Mouse (Mus musculus) adrenal gland, postnatal 10 days (tissue): ENCODE results near the gene Tapbpl. TPM values are rescaled to one million over a fixed set of nuclear protein-coding genes. Genes with fewer than 3 reads are reported as not detected.
A peak's percentile ranks its signal among the peaks of the same experiment; 100 is the strongest.

Experiments used
- DNase-seq: peaks from one replicate; pipeline ENCODE4 v3.0.0; 2021; ENCODE audit warnings: mixed read lengths
- microRNA-seq: library from miRNA; unstranded; fragments of <30 nt; microRNA quantifications from one replicate; pipeline ENCODE4 v1.2.0, GENCODE M21; 2021
- total RNA-seq, 2 experiments: library from RNA; stranded (reverse); gene quantifications; 2 replicates each; pipeline ENCODE4 v1.2.3; 2021

Tapbpl gene
- total RNA-seq, 2 experiments from 2014 or later = 13.0 to 13.4 TPM

GRCm38 (mm10) chr6:125197166-125197565, 34.5 kb downstream of the Tapbpl start:
- no peak for DNase-seq

DNA sequence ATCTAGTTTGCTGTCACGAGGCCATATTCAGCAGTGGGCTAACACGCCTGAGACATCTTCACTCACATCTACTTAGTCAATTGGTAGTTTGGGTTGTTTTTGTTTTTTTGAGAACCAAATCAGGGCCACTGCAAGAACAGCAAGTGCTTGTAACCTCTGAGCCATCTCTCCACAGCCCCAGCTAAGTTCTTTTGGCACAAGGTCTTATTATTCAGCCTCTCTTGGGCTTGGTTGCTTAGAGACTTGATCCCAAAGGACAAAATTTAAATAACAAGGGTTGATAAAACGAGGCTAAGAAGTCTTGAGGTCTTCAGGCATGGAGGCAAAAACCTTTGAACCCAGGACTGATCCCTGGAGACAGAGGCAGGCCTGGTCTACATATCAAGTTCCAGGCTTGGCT, 35.4 kb downstream of the Tapbpl start:
- DNase-seq = no peak

GRCm38 (mm10) chr6:125195541-125196075, 36.1 kb downstream of the Tapbpl start:
- DNase-seq = no peak

DNA sequence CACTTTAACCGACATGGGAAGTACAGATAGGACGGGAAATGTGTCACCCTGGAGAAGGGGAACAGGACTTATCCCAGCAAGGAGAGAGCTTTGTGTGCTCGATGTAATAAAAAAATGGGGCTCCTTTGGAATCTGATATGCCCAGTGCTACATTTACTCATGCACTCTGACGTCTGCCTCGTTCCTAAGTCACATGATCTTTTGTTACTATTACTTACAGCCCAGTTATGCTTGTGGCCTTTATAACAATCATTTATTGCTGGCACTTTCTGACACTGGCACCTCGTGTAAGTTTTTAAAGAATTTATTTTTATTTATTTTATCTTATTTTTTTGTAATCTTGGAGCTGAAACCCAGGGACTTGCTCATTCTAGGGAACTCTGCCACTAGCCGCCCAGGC, 38.3 kb downstream of the Tapbpl start:
- no peak for DNase-seq

- no peak for DNase-seq
Measured at GRCm38 (mm10) chr6:125192841-125193240, 38.8 kb downstream of the Tapbpl start.

- peak; percentile 95 for DNase-seq
Measured at GRCm38 (mm10) chr6:125192016-125192714, 39.5 kb downstream of the Tapbpl start.

DNA sequence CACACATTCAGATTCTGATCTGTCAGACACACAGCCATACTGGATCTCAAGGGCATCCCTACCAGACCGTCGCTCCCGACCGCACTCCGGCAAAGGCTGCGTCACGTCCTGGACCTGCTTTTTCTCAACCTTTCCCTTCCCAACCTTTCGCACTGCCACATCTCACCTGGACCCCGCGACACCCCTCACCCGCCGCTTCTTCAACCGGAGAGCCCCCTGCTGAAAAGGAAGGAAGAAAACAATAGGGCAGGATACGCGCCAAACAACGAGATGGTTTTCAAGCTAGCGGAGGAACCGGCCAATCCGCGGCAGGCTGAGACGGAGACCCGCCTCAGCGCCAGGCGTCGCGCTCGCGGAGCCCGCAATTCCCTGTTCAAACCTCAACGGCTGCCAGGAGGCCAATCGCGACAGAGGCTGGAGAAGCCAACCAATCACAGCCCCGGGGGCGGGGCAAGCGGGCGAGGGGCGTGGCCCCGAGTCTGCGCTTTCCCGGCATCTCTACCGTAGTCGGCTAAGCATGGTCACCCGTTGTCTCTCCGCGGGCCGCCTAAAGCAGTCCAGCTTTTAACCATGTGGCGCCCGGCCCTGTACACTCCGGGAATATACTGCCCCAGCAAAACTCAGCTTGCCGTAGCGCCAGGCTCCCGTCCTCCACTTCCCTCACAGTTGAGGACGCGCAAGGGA, 40.2 kb downstream of the Tapbpl start, which contains the start of the genes Ncapd2 and Mrpl51:
TSS of gene Ncapd2 (minus strand) at position 370 of the 684 bp plus-strand sequence.
TSS of gene Mrpl51 (plus strand) at position 470 of the 684 bp plus-strand sequence.
- DNase-seq = peak; percentile 99

DNA sequence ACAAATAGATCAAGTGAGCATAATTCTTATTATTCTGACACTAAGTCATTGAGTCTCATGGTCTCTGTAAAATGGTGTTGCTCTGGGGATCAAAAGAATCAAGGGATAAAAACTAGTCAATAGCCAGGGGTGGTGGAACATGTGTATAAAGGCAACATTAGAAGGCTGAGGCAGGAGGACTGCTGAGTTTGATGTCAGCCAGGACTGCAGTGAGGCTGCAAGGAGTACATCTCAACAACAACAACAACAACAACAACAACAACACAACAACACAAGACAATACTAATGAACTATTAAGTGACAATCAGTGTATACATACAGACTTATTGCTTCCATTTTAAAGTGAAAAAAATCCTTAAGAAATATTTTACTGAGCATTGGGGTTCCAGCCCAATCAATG, 40.8 kb downstream of the Tapbpl start:
- no peak for DNase-seq

DNA sequence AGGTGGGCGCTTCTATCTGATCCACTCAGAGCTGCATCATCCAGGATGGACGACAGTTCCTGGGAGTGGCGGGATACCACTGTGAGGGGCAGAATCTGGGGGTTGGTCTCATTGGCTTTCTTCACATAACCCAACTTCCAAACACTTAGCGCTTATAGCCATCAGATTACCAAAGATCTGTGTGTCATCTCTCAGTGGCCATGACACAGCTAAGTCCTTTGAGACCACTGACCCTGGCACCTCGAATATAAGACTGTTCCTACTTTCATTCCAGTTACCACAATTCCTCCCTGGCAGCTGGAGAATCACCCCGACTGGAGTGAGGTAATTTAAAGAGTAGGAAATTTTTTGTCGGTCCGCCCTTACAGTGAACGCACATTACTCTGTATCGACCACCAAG, 45.5 kb downstream of the Tapbpl start:
- no peak for DNase-seq

- no peak for DNase-seq
Measured at GRCm38 (mm10) chr6:125182133-125182532, 49.5 kb downstream of the Tapbpl start.

DNA sequence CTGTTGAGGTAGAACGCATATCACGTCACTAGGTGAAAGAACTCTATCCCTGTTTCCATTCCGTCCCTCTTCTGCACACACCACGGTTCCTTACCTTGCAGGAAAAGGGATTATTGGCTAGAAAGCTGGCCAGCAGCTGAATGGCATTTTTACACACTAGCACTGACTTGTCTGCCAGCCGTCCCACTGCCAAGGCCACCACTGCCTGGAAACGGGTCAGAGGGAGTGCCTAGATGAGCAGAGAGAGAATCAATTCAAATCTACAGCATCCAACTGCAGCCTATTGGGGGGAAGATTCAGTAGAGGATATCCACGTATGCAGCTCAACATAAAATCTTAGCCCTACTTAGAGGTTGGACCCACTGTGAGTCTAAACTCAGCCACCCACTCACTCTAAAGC, 52.1 kb downstream of the Tapbpl start:
- peak; percentile 48 for DNase-seq

DNA sequence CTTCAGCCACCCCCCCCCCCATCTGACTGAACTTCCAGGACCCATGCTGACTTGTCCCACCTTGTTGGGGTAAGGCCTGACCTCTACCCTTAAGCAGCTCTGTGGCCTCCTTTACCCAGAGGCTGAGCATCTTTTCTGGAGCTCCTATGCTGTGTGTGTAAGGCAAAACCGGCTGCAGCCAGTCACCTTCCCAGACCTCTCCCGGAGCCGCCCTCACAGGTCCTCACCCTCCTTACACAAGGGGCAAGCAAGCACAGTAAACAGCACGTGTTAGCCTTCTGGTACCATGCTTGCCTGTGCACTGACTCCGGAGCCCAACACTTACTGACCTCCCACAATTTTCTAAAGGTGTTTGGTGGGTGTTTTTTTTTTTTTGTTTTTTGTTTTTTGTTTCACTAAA, 56.2 kb downstream of the Tapbpl start:
- DNase-seq = no peak

Small RNAs within 50 kb of the gene (microRNA-seq; reads per million reads assigned to microRNA genes)
- gene Mir3098 (not detected), gene Mir8113 (not detected)

Other genes with a start within 250 kb of the Tapbpl start
- gene Pianp, start 235.2 kb downstream of the Tapbpl start, total RNA-seq = 1 to 10 TPM; 3.8 to 5.6 TPM
- 10 to 100 TPM; 43.3 to 52.6 TPM for gene Zfp384, start 222.7 kb downstream of the Tapbpl start, total RNA-seq
- gene Ing4, start 192.1 kb downstream of the Tapbpl start, total RNA-seq = 10 to 100 TPM; 72.5 to 83.1 TPM
- 1 to 10 TPM; 4.6 to 7.5 TPM for gene Acrbp, start 182.2 kb downstream of the Tapbpl start, total RNA-seq
- gene Lpar5, start 163.9 kb downstream of the Tapbpl start, total RNA-seq = 1 to 10 TPM in 1 of 2 experiments, under 1 TPM in 1; 0.90 to 1.4 TPM
- gene Chd4, start 135.9 kb downstream of the Tapbpl start, total RNA-seq = 100 to 1,000 TPM; 156 to 198 TPM
- 10 to 100 TPM; 36.7 to 42.2 TPM for gene Nop2, start 100.0 kb downstream of the Tapbpl start, total RNA-seq
- gene Iffo1, start 86.6 kb downstream of the Tapbpl start, total RNA-seq = 10 to 100 TPM; 16.7 to 30.1 TPM
- gene Gapdh, start 65.4 kb downstream of the Tapbpl start, total RNA-seq = 1,000 to 10,000 TPM; 1,844 to 1,863 TPM
- 10 to 100 TPM; 46.9 to 62.7 TPM for gene Ncapd2, start 40.2 kb downstream of the Tapbpl start, total RNA-seq
- gene Mrpl51, start 40.1 kb downstream of the Tapbpl start, total RNA-seq = 100 to 1,000 TPM; 250 to 274 TPM
- 10 to 100 TPM; 16.4 to 32.8 TPM for gene Vamp1, start 16.3 kb downstream of the Tapbpl start, total RNA-seq
- gene Cd27, start 5.2 kb upstream of the Tapbpl start, total RNA-seq = 1 to 10 TPM; 1.9 to 2.2 TPM
- not detected for gene Tuba3a, start 54.2 kb upstream of the Tapbpl start, total RNA-seq
- gene Ltbr, start 82.0 kb upstream of the Tapbpl start, total RNA-seq = 10 to 100 TPM; 64.5 to 70.3 TPM
- gene Scnn1a, start 88.8 kb upstream of the Tapbpl start, total RNA-seq = 1 to 10 TPM in 1 of 2 experiments, under 1 TPM in 1; 0.84 to 1.2 TPM
- 100 to 1,000 TPM; 168 to 190 TPM for gene Tnfrsf1a, start 117.5 kb upstream of the Tapbpl start, total RNA-seq
- gene Plekhg6, start 148.9 kb upstream of the Tapbpl start, total RNA-seq = under 1 TPM; 0.69 to 0.82 TPM